Mouse (Mus musculus) liver, embryonic 13.5 days (tissue): ENCODE data around the gene Gm2016. TPM values are rescaled to one million over a fixed set of nuclear protein-coding genes. Genes with fewer than 3 reads are reported as not detected.
"Not testable (repeated sequence)": the region's sequence is repeated elsewhere in the genome, so short reads cannot be mapped to it uniquely, and the experiment has no call there.

Source experiments
- ATAC-seq: fragments of 200-750 bp; cut with Nextera tagmentation; 2 replicates; pipeline ENCODE4 v1.8.0; 2017; ENCODE audit warnings: low read depth, mild to moderate bottlenecking, moderate number of reproducible peaks, moderate library complexity
- DNase-seq: peaks from one replicate; pipeline ENCODE4 v3.0.0; 2022
- H3K27ac ChIP-seq: fragments of 300-500 bp; sonication (generic); 2 replicates; pipeline ENCODE4 v1.5.1; 2015; ENCODE audit warnings: moderate library complexity, mild to moderate bottlenecking, inconsistent platforms
- H3K27me3 ChIP-seq: fragments of 300-500 bp; sonication (generic); 2 replicates; pipeline ENCODE4 v1.6.1; 2015; ENCODE audit warnings: mild to moderate bottlenecking, inconsistent platforms
- H3K36me3 ChIP-seq: fragments of 300-500 bp; sonication (generic); 2 replicates; pipeline ENCODE4 v1.6.1; 2015; ENCODE audit warnings: mild to moderate bottlenecking, inconsistent platforms
- H3K4me1 ChIP-seq: fragments of 300-500 bp; sonication (generic); replicated peaks from 2 replicates; pipeline ENCODE4 v1.6.1; 2015; ENCODE audit warnings: inconsistent platforms
- H3K4me2 ChIP-seq: fragments of 300-500 bp; sonication (generic); 2 replicates; pipeline ENCODE4 v1.6.1; 2015; ENCODE audit warnings: inconsistent platforms, mild to moderate bottlenecking, moderate library complexity
- H3K4me3 ChIP-seq: fragments of 300-500 bp; sonication (generic); replicated peaks from 2 replicates; pipeline ENCODE4 v1.5.1; 2015; ENCODE audit warnings: mild to moderate bottlenecking, inconsistent platforms
- H3K9ac ChIP-seq: fragments of 300-500 bp; sonication (generic); 2 replicates; pipeline ENCODE4 v1.6.1; 2015; ENCODE audit warnings: mild to moderate bottlenecking, inconsistent platforms
- H3K9me3 ChIP-seq: fragments of 300-500 bp; sonication (generic); replicated peaks from 2 replicates; pipeline ENCODE4 v1.6.1; 2016; ENCODE audit warnings: inconsistent platforms
- WGBS: fragments of 180-500 bp; shearing (Covaris S2); methylation state at CpG from one replicate; pipeline ENCODE4 v1.1.7; 2015; ENCODE audit not compliant: insufficient replicate concordance; 5-methylcytosine and 5-hydroxymethylcytosine counted together
- polyA plus RNA-seq: library from polyadenylated mRNA; unstranded; fragments of >200 nt; fragmentation: Nextera tagmentation; extraction: Ambion mirVana; gene quantifications from 2 replicates; pipeline ENCODE4 v1.2.1, GENCODE M21; 2015

Gm2016 gene
- not detected in 2 replicates for polyA plus RNA-seq

- not testable (repeated sequence) for H3K9me3 ChIP-seq, H3K4me1 ChIP-seq, H3K27ac ChIP-seq, H3K9ac ChIP-seq, H3K27me3 ChIP-seq, DNase-seq, ATAC-seq, H3K4me3 ChIP-seq, H3K4me2 ChIP-seq, H3K36me3 ChIP-seq
- WGBS, result 62% methylated on average over 5 of the region's 5 CpGs
These were observed at the start of gene Gm2016 for GRCm38 (mm10) chr12:87873772-87874171. Gene Gm2016 (plus strand): TSS chr12:87874072.

DNA sequence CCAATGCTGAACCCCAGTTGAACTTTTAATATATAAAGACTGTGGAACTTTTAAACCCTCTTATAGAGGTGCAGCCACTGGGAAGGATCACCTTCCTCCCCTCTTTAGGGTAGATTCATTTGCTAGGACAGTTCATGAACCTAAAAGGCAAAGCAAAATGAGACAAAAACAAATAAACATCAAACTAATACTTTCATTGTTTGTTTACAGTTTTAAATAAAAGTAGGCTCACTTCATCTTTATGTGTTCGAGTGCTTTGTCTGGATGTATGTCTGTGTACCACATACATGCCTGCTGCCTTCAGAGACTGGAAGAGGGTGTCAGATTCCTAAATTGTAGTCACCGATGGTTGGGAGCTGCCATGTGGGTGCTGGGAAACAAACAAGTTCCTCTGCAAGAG lies 31.6 kb upstream of the Gm2016 start, which contains the start of gene Gm2001:
Gm2001 (minus strand) TSS at position 101 of the 400 bp plus-strand sequence.
- not testable (repeated sequence) for H3K27ac ChIP-seq, H3K4me3 ChIP-seq, H3K27me3 ChIP-seq, H3K9ac ChIP-seq, ATAC-seq, H3K9me3 ChIP-seq, DNase-seq, H3K4me2 ChIP-seq, H3K4me1 ChIP-seq, H3K36me3 ChIP-seq
- WGBS, result 69% methylated on average over 2 of the region's 2 CpGs

GRCm38 (mm10) chr12:87850657-87851056 lies 23.2 kb upstream of the Gm2016 start:
- not testable (repeated sequence) for H3K27ac ChIP-seq, H3K9ac ChIP-seq, H3K4me1 ChIP-seq, H3K4me3 ChIP-seq, H3K27me3 ChIP-seq, H3K36me3 ChIP-seq, H3K9me3 ChIP-seq, H3K4me2 ChIP-seq, DNase-seq
- no CpG with 5 or more reads among the region's 2 CpGs for WGBS
- peak; percentile 77 for ATAC-seq

DNA sequence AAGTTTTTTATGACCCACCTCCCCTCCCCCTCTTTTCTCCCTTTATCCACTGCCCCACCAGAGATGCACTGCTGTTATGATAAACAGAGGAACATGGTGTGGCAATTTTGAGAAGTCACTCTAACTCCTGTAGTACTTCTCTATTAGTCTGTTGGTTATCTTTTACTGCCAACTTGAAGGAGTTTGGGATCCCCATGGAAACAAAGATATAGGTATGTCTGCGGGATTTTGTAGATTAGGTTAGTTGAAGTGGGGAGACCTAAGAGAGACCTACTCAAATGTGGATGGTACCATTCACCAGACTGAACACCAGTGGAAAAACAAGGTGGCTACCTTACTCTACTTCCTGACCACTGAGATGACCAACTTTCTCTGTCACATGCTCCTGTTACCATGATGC lies 17.8 kb upstream of the Gm2016 start:
- not testable (repeated sequence) for H3K9me3 ChIP-seq

GRCm38 (mm10) chr12:87861740-87862692 lies 11.9 kb upstream of the Gm2016 start:
- not testable (repeated sequence) for H3K9ac ChIP-seq, H3K27ac ChIP-seq, H3K4me1 ChIP-seq, DNase-seq, H3K36me3 ChIP-seq, ATAC-seq, H3K27me3 ChIP-seq, H3K4me2 ChIP-seq, H3K4me3 ChIP-seq
- peaks cover 12% of the 10 kb centered on the region for H3K9me3 ChIP-seq
- 66% methylated on average over 23 of the region's 23 CpGs for WGBS

More for the DNA sequence above, 17.8 kb upstream of the Gm2016 start:
- H3K9ac ChIP-seq, H3K27me3 ChIP-seq, H3K4me2 ChIP-seq, DNase-seq, H3K27ac ChIP-seq, ATAC-seq, H3K36me3 ChIP-seq, H3K4me3 ChIP-seq, H3K4me1 ChIP-seq: not testable (repeated sequence)
- WGBS, result 44% methylated on average over 1 of the region's 1 CpGs

DNA sequence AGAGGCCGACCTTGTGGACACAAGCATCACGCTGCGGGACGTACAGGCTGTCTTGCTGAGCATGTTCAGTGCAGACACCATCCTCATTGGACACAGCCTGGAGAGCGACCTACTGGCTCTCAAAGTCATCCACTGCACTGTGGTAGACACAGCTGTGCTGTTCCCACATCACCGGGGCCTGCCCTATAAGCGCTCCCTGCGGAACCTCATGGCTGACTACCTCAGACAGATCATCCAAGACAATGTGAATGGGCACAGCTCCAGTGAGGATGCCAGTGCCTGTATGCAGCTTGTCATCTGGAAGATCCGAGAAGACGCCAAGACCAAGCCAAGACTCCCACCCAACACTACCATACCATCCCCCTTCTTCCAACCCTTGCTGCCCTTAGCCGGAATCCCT lies 10.2 kb upstream of the Gm2016 start:
- not testable (repeated sequence) for H3K27me3 ChIP-seq, H3K9ac ChIP-seq, H3K4me3 ChIP-seq, H3K27ac ChIP-seq, DNase-seq, H3K4me1 ChIP-seq, ATAC-seq, H3K4me2 ChIP-seq, H3K36me3 ChIP-seq
- peaks cover 12% of the 10 kb centered on the region for H3K9me3 ChIP-seq
- 87% methylated on average over 10 of the region's 11 CpGs for WGBS

DNA sequence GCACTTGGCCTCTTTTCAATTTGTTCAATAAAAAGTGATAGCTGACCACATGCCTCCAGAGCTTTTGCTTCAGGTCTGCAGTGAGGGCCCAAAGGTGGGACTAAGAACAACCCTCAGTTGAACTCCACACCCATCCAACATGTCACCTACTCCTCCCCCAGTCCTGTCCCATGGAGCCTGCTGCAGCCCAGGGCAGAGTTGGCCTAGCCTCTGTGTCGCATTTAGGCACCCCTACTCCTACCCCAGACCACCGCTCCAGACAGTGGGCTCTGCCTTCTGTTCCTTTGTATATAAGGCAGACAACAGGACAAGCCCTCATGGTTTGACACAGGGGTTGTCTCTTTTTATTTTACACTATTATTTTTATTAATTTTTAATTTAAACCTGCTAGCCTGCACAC lies 9.8 kb upstream of the Gm2016 start:
- not testable (repeated sequence) for ATAC-seq, H3K9ac ChIP-seq

GRCm38 (mm10) chr12:87895070-87895469 lies 21.2 kb downstream of the Gm2016 start, which contains the start of gene Gm2022:
Gene Gm2022 (plus strand): TSS chr12:87895370.
- WGBS, result 67% methylated on average over 1 of the region's 1 CpGs
- not testable (repeated sequence) for H3K9ac ChIP-seq, H3K4me2 ChIP-seq, DNase-seq, H3K4me1 ChIP-seq, H3K27ac ChIP-seq, H3K36me3 ChIP-seq, ATAC-seq, H3K4me3 ChIP-seq, H3K9me3 ChIP-seq, H3K27me3 ChIP-seq

More for the DNA sequence above, 9.8 kb upstream of the Gm2016 start:
- not testable (repeated sequence) for H3K4me2 ChIP-seq, H3K27ac ChIP-seq, DNase-seq, H3K4me1 ChIP-seq, H3K36me3 ChIP-seq, H3K27me3 ChIP-seq, H3K4me3 ChIP-seq
- H3K9me3 ChIP-seq, result peaks cover 12% of the 10 kb centered on the region
- 47% methylated on average over 2 of the region's 2 CpGs for WGBS

DNA sequence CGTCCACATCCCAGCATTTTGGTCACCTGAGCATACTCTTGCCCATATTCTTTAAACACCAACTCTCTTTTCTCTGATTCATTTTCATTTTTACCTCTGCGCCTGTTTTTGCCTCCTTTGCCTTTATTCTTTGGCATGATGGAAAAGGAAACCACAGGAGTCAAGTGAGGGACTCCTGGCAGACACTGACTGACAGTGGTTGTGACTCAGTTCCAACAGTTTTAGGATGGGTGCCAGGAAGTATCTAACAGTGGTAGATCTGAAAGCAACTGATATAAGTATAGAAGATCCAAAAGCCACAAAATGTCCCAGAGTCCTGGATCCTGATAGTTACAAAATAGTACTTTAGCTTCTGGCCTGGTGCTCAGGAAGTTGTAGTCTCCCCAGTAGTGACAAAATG lies 45.8 kb downstream of the Gm2016 start, which contains the start of gene Gm2035:
Gm2035 (minus strand) TSS at position 137 of the 400 bp plus-strand sequence.
- not testable (repeated sequence) for H3K9me3 ChIP-seq, ATAC-seq

More for the DNA sequence above, 45.8 kb downstream of the Gm2016 start, which contains the start of gene Gm2035:
- not testable (repeated sequence) for H3K9ac ChIP-seq, H3K4me2 ChIP-seq, H3K4me3 ChIP-seq, H3K4me1 ChIP-seq, DNase-seq, H3K27ac ChIP-seq, H3K27me3 ChIP-seq, H3K36me3 ChIP-seq
- WGBS, result 61% methylated on average over 2 of the region's 2 CpGs
